Mouse (Mus musculus): ENCODE data around the gene Rnf114. TPM values are rescaled to one million over a fixed set of nuclear protein-coding genes. Genes with fewer than 3 reads are reported as not detected.
A peak's percentile ranks its signal among the peaks of the same experiment; 100 is the strongest.

Rnf114 gene
- polyA plus RNA-seq, 1 experiment from 2014 or later: 139 TPM

DNA sequence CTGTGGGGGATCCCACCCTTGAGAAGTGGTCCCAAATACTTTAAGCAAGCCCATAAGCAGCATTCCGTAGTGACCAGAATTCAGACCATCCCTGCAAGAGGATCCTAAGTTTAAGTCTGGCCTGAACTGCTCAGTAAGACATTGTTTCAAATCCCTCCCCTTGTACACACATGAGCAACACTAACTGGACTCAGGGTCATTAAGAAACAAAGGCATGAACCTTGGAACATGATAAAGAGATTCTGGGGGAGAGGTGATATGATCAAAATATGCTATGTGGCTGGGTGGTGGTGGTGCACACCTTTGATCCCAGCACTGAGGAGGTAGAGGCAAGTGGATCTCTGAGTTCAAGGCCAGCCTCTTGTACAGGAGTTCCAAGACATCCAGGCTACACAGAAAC lies 12.9 kb upstream of the Rnf114 start:
- Histone ChIP-seq H3K27me3 (ENCODE audit: low read depth, poor library complexity, severe bottlenecking) (no peaks in the 10 kb centered on the region), H3K36me3 (peaks cover 60% of the 10 kb centered on the region), H3K27ac (replicated peaks) (no peak overlapping the region), H3K9me3 (replicated peaks) (no peaks in the 10 kb centered on the region), H3K4me3 (no peak overlapping the region), H3K4me1 (peaks cover 10% of the 10 kb centered on the region; the same call in 1 of the 2 replicates)
- DNase-seq (ENCODE audit: low spot score): no peak
- WGBS: 92% methylated on average over 1 of the region's 1 CpGs

DNA sequence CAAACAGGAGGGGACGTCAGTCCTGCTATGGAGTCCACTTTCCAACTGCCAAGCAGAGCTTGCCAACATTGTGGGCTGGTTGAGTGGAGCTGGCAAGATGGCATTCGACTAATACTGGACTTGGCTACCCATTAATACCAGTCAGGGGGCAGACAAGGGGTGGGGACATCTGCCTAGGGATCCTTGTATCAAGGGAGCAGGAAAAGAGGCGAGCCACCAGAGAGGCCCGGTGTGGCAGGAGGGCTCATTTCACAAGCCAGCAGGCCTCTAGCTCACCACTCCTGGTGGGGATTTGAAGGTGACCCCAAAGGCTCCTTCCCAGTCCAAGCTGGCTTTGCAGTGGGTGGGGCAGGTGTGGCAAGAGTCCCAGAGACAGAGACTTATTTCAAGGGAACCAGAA lies 9.8 kb upstream of the Rnf114 start:
- no peak overlapping the region for H3K27ac ChIP-seq (replicated peaks)
- peaks cover 60% of the 10 kb centered on the region for H3K36me3 ChIP-seq
- WGBS: 93% methylated on average over 4 of the region's 4 CpGs
- H3K4me3 ChIP-seq: no peak overlapping the region
- H3K27me3 ChIP-seq (ENCODE audit: low read depth, poor library complexity, severe bottlenecking): no peaks in the 10 kb centered on the region
- no peaks in the 10 kb centered on the region for H3K9me3 ChIP-seq (replicated peaks)
- H3K4me1 ChIP-seq: no peaks in the 10 kb centered on the region
- no peak for DNase-seq (ENCODE audit: low spot score)

DNA sequence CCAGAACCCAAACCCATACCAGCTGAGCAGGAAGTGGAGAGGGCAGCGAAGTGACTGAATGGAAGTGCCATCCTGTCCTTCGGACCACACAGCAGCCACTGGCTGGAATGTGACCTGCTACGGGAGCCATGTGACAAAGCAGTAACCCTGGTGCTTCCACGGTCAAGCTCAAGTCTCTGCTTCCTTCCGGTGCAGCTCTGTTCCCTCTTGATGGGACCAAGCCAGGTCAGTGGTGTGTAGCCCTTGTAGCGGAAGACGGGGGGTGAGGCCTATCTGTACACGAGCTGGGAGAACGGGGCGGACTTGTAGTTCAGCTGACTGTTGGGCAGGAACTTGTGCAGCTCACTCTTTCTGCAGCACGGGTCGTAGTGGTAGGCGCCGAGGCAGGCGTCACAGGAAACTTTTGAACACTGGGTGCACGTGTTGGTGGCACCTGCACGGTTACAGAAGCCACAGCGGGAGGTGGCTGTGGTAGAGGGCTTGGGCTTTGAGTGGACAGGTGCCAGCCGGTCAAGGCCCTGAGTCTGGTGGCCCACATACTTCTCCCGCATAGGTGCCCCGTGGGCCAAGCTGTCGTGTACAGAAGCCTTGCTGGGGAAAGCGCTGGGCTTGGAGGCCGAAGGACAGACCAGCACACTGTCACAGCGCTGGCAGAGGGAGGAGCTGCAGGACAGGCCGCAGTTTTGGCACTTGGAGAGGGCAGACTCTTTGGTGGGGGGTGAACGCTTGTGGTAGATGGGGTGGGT lies 9.2 kb upstream of the Rnf114 start:
- no peaks in the 10 kb centered on the region for H3K4me1 ChIP-seq
- 95% methylated on average over 27 of the region's 27 CpGs for WGBS

DNA sequence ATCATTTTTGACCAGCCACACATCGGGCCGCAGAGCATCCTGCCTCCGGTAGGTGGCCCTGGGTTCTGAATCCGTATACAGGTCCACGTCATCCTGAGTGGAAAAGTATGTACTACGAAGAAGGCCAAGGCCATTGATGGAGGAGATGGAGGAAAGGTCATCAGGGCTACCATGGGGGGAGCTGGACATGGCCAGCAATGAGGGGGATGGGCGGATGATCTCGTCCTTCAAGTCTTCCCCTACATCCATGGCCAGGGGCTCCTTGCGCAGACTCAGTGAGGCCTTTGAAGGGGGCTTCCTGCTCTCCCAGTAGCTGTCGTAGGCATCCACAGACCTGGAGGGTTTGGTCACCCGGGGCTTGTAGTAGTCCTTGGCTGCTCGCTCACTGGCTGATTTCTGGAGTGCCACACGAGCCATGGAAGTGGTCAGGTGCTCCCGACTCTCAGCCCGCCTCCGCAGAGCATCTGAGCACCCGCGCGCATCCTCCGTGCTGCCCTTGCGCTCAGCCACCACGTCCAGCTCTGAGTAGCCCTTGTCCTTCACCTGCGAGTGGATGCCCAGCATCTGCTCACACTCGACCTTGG lies 8.5 kb upstream of the Rnf114 start:
- Histone ChIP-seq H3K27me3 (ENCODE audit: low read depth, poor library complexity, severe bottlenecking) (no peaks in the 10 kb centered on the region), H3K4me1 (no peaks in the 10 kb centered on the region), H3K4me3 (no peak overlapping the region), H3K36me3 (peaks cover 66% of the 10 kb centered on the region), H3K27ac (replicated peaks) (no peak overlapping the region), H3K9me3 (replicated peaks) (no peaks in the 10 kb centered on the region)
- WGBS: 96% methylated on average over 24 of the region's 24 CpGs
- DNase-seq (ENCODE audit: low spot score): no peak

More for the DNA sequence above, 9.2 kb upstream of the Rnf114 start:
- Histone ChIP-seq H3K36me3 (peaks cover 62% of the 10 kb centered on the region), H3K27me3 (ENCODE audit: low read depth, poor library complexity, severe bottlenecking) (no peaks in the 10 kb centered on the region), H3K4me3 (no peak overlapping the region), H3K27ac (replicated peaks) (no peak overlapping the region), H3K9me3 (replicated peaks) (no peaks in the 10 kb centered on the region)
- DNase-seq (ENCODE audit: low spot score): no peak

DNA sequence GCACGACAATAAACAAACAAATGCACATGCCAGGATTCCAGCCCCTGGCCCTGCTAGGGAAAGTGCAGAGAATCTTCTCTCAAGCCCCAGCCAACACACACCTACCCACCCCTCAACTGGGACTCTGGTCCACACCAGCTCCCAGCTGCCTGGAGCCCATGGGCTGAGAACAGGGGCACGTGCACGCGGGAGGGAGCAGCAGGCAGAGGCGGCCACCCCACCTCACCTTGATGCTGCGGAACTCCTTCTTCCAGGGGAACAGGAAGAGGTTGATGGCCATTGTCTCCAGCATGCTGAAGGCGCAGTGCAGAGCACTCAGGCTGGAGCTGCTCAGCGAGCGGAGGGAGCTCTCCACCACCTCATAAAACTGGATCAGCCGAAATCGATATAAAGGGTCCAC lies 7.5 kb upstream of the Rnf114 start:
- no peaks in the 10 kb centered on the region for H3K27me3 ChIP-seq (ENCODE audit: low read depth, poor library complexity, severe bottlenecking)
- H3K27ac ChIP-seq (replicated peaks): no peak overlapping the region
- no peak overlapping the region for H3K4me3 ChIP-seq
- H3K9me3 ChIP-seq (replicated peaks): no peaks in the 10 kb centered on the region
- WGBS: 92% methylated on average over 11 of the region's 11 CpGs
- no peak for DNase-seq (ENCODE audit: low spot score)
- peaks cover 66% of the 10 kb centered on the region for H3K36me3 ChIP-seq
- no peaks in the 10 kb centered on the region for H3K4me1 ChIP-seq

DNA sequence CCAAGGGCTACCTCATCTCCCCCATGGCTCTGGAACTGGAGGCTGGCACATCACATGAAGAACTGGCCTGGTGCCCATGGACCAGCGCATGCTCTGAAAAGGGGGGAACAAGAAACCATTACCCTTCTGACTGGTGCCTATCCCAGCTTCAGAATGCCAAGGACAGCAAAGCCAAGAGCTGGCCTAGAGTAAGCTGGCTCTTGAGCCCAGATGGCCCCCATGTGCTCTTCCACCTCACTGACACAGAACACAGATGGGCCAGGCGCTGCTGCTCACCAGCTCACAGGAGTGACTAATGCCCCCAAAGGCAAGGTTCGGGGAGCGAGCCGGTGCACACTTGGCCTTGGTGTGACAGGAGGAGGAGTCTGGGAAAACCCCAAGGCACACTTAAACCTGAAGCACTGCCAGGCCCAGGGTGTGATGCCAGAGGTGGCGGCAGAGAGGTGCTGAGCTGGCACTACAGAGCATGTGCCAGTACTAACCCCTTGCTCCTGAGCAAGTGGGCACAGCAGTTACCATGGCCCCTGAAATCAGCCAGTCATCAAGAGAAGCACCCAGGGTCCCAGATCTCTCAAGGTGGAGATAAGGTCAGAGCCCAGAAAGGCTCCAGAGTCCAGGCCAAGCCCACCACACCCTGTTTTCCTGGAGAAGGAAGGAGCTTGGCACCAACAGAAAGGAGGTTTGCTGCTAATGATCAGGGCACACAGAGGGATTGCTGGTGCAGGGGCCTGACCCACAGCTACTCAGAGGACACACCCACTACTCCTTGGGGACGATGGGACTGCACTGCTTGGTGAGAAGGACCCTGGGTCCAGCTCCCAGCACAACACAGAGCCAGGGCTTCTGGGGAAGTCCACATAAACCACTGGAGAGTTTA lies 6.7 kb upstream of the Rnf114 start:
- Histone ChIP-seq H3K27ac (replicated peaks) (no peak overlapping the region), H3K27me3 (ENCODE audit: low read depth, poor library complexity, severe bottlenecking) (no peaks in the 10 kb centered on the region), H3K9me3 (replicated peaks) (no peaks in the 10 kb centered on the region), H3K4me3 (no peak overlapping the region), H3K36me3 (peaks cover 63% of the 10 kb centered on the region), H3K4me1 (peaks cover 2% of the 10 kb centered on the region)
- no peak for DNase-seq (ENCODE audit: low spot score)
- WGBS: 86% methylated on average over 7 of the region's 7 CpGs

DNA sequence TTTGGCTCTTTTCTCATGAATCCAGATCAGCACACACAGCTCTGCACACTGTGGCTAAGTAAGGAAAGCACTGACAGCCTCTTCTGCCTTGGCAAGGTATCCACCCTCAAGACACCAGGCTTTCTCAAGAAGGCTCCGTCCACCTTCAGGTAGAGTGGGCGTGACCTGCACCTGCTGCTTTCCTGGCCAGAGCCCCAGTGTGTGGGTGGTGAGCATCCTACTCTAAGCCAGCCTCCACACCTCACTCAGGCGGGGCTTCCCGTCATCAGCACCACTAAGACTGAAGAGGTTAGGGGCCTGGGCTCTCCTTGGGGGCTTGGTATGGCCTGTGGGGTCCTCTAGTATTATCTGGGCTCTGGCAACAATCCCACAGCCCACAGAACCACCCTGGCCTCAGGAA lies 5.9 kb upstream of the Rnf114 start:
- Histone ChIP-seq H3K4me3 (no peak overlapping the region), H3K9me3 (replicated peaks) (no peaks in the 10 kb centered on the region), H3K27ac (replicated peaks) (no peak overlapping the region), H3K36me3 (peaks cover 59% of the 10 kb centered on the region), H3K4me1 (peaks cover 11% of the 10 kb centered on the region), H3K27me3 (ENCODE audit: low read depth, poor library complexity, severe bottlenecking) (no peaks in the 10 kb centered on the region)
- DNase-seq (ENCODE audit: low spot score): no peak
- WGBS: 90% methylated on average over 4 of the region's 4 CpGs

DNA sequence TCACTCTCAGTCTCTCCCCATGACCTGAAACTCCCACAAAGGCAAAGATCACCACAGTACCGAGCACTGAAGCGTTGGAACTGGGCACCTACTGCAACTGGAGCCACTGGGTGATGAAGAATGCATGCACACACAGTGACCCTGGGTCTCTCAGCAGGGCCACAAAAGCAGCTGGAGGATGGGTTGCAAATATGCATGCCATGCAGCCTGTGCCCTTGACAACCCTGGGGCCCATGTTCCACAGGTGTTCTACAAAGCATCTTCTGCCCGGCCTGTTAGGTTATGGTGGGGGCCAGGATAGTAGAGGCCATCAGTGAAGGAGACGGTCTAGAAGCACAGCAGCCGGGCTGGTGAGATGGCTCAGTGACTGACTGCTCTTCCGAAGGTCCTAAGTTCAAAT lies 4.9 kb upstream of the Rnf114 start:
- WGBS: 97% methylated on average over 6 of the region's 6 CpGs
- Histone ChIP-seq H3K9me3 (replicated peaks) (no peaks in the 10 kb centered on the region), H3K27me3 (ENCODE audit: low read depth, poor library complexity, severe bottlenecking) (no peaks in the 10 kb centered on the region), H3K4me3 (no peak overlapping the region), H3K4me1 (peaks cover 19% of the 10 kb centered on the region), H3K36me3 (peaks cover 53% of the 10 kb centered on the region), H3K27ac (replicated peaks) (no peak overlapping the region)
- DNase-seq (ENCODE audit: low spot score): no peak

DNA sequence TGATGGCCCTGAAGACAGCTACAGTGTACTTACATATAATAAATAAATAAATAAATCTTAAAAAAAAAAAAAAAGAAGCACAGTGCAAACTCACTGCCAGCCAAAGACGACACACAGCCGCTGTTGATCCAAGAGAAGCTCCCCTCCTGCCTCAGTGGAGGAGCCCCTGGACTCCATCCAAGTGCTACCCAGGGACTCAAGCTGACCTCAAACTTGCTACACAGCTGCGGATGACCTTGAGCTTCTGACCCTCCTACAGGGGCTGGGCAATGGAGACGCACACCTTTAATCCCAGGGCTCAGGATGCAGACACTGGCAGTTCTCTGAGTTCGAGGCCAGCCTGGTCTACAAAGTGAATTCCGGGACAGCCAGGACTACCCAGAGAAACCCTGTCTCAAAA lies 4.5 kb upstream of the Rnf114 start:
- H3K27me3 ChIP-seq (ENCODE audit: low read depth, poor library complexity, severe bottlenecking): no peaks in the 10 kb centered on the region
- no peak overlapping the region for H3K4me3 ChIP-seq
- H3K27ac ChIP-seq (replicated peaks): no peak overlapping the region
- peaks cover 48% of the 10 kb centered on the region for H3K36me3 ChIP-seq
- peaks cover 19% of the 10 kb centered on the region for H3K4me1 ChIP-seq
- H3K9me3 ChIP-seq (replicated peaks): no peaks in the 10 kb centered on the region
- 95% methylated on average over 6 of the region's 6 CpGs for WGBS
- no peak for DNase-seq (ENCODE audit: low spot score)

DNA sequence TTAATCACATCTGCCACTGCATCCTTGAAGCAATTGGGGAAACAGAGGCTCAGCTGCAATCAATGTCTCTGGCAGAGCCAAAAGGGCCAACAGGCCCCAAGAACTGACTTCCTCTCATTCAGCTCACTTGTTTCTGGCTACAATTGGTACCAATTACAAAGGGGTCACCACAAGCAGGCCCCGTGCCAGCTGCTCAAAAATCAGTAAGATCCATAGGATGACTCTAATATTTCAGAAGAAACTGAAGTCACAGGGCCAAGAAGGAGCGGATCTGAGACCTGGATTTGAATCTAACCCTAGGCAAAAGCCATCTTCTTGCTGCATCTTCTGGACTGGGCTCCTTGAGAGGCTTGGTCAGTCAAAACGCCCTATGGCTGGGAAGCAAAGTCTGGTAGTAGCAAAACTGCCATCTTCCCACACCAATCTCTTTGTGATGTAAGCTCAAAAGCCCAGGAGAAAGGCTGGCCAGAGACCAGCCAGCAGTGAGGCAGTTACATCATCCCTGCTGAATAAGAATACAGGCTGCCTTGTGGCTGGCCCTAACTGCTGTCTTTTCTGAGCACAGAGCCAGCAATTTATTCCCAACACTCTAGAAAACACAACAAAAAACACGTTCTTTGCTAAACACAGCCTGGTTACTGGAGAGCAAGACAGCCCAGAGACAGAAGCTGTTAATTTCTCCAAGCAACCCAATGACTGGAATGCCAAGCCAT lies 1.5 kb upstream of the Rnf114 start:
- H3K27me3 ChIP-seq (ENCODE audit: low read depth, poor library complexity, severe bottlenecking): no peaks in the 10 kb centered on the region
- peaks cover 26% of the 10 kb centered on the region for H3K4me1 ChIP-seq
- DNase-seq (ENCODE audit: low spot score): no peak
- 90% methylated on average over 4 of the region's 4 CpGs for WGBS
- H3K27ac ChIP-seq (replicated peaks): no peak overlapping the region; the same call in 1 of the 2 replicates
- H3K9me3 ChIP-seq (replicated peaks): no peaks in the 10 kb centered on the region
- peak overlapping the region; percentile 100 for H3K4me3 ChIP-seq
- peaks cover 26% of the 10 kb centered on the region for H3K36me3 ChIP-seq

DNA sequence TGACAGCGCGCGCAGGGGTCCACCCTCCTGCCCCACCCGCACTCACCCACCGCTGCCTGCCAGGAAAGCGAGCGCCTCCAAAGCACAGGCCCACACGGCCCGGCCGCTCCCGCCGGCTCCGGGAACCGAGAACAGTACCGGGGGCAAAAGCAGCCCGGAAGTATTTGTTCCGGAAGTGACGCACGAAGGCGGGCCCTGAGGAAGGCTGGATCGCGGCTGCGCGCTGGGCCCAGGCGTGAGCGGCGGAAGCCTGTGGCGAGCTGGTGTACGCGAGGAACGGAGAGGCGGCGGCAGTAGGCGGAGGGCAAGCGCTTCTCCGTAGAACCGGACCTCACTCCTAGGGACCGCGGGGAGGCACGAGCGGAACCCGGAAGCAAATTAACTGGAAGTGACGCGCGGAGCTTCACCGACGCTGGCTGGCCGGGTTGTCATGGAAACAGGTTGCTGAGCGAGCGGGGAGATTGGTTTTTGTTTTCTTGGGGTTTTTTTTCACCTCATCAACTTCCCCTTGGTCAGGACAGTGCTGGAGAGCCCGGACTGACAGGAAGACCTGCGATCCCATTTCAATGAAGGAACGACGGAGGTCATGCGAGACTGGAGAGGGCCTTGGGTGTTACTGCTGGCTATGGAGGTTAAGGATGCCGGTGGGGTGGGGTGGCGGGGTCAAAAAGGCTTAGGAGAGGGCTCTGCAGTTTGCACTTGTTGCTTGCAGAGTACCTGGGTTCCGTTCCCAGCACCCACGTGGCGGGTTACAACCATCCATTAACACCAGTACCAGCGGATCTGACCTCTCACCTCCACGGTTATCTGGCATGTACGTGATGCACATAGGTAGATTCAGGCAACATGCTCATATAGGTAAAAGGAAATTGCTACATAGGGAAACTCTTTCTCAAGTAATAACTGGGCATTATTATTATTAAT lies 530 bp downstream of the Rnf114 start, which contains the start of gene Spata2:
Gene Spata2, minus strand, starts transcription at position 175 of the 924 bp plus-strand sequence.
- no peaks in the 10 kb centered on the region for H3K9me3 ChIP-seq (replicated peaks)
- 2% methylated on average over 63 of the region's 63 CpGs for WGBS
- DNase-seq (ENCODE audit: low spot score): peak; percentile 92
- peaks cover 13% of the 10 kb centered on the region for H3K36me3 ChIP-seq
- H3K4me1 ChIP-seq: peaks cover 26% of the 10 kb centered on the region
- peak within 1 kb of the TSS; percentile 100 for H3K4me3 ChIP-seq
- peak within 1 kb of the TSS; percentile 98 for H3K27ac ChIP-seq (replicated peaks)
- H3K27me3 ChIP-seq (ENCODE audit: low read depth, poor library complexity, severe bottlenecking): no peaks in the 10 kb centered on the region

All from midbrain, embryonic 10.5 days (tissue).